ENCODE assay signal across 15 mouse cellular contexts in the genomic region with DNA sequence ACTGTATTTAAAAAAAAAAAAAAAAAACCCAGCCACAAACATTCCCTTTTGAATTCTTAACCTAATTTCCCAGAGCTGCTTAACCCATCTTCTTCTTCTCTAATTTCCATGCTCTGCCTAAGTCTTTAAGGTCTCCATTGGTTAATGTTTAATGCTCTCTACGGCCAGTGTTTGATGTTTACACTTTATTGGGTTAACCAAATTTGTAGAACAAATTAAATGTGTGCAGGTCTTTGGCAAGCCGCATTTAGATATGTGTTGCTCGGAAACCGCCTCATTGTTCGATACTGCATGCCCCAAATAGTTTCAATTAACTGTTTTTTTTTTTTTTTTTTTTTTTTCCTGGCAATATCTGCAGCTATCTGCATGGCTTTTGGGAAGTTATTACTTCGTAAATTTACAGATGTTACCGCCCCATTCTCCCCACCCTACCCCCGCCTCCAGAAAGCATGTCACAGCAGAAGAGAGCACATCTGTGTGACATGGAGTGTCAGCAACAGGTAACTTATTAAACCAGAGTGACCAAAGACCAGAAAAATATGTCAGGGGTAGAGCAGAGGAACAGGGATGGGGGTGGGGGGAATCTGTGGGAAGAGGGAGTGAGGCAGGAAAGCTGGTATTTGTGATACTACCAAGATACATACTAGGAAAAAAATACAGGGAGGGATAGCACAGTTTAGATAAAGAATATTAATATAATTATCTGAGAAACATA.
DNase-seq lines count a peak whose midpoint lies in the region; ATAC-seq and TF ChIP-seq lines count a peak whose summit lies in the region.
"Had no signal": no experiment of that assay in that cellular context is flagged by ENCODE, and none has a peak within 500 bp of the region (broad histone marks: within the 10 kb centered on the region; RNA-seq: fewer than 3 reads in every experiment).

No protein-coding gene starts in this region.

- H3K9ac ChIP-seq in lung, embryonic 15.5 days: no peak overlapping the region
- H3K9ac ChIP-seq in kidney, postnatal 0 days (ENCODE audit: low read depth, low read length): no peak overlapping the region
- no peak overlapping the region for H3K9ac ChIP-seq in liver, embryonic 16.5 days (ENCODE audit: low read depth, low read length)
- H3K9ac ChIP-seq: forebrain, postnatal 0 days had no signal

- WGBS in lung, embryonic 15.5 days: 55% methylated on average over 8 of the region's 8 CpGs
- 46% methylated on average over 8 of the region's 8 CpGs for WGBS in kidney, postnatal 0 days
- 61% methylated on average over 8 of the region's 8 CpGs for WGBS in liver, embryonic 16.5 days (ENCODE audit: insufficient replicate concordance)

- no peaks in the 10 kb centered on the region for H3K9me3 ChIP-seq in lung, embryonic 15.5 days
- no peaks in the 10 kb centered on the region for H3K9me3 ChIP-seq in kidney, postnatal 0 days (replicated peaks; ENCODE audit: low read length)
- H3K9me3 ChIP-seq in liver, embryonic 16.5 days (replicated peaks; ENCODE audit: control insufficient read depth, low read length): no peaks in the 10 kb centered on the region
- H3K9me3 ChIP-seq: heart, embryonic 10.5 days had no signal

- H3K27me3 ChIP-seq in lung, embryonic 15.5 days: no peaks in the 10 kb centered on the region
- no peaks in the 10 kb centered on the region for H3K27me3 ChIP-seq in kidney, postnatal 0 days (ENCODE audit: insufficient read depth, low read length)
- H3K27me3 ChIP-seq in liver, embryonic 16.5 days (ENCODE audit: control insufficient read depth, insufficient read depth, low read depth, low read length): no peaks in the 10 kb centered on the region

- H3K4me2 ChIP-seq in lung, embryonic 15.5 days: no peak overlapping the region
- H3K4me2 ChIP-seq in kidney, postnatal 0 days (ENCODE audit: low read length): peak overlapping the region; percentile 23; the same call in 1 of the 2 replicates
- H3K4me2 ChIP-seq in liver, embryonic 16.5 days (ENCODE audit: low read depth, low read length): no peak overlapping the region

- no peak for ATAC-seq in lung, embryonic 15.5 days (ENCODE audit: borderline replicate concordance, extremely low read depth, low FRiP score, low TSS enrichment)
- ATAC-seq in kidney, postnatal 0 days (replicated peaks; ENCODE audit: low FRiP score, low read depth): peak; percentile 44; the same call in 1 of the 2 replicates
- peak; percentile 91 for ATAC-seq in liver, embryonic 16.5 days (ENCODE audit: low read depth)
- ATAC-seq in inflammation-experienced regulatory T-cells, adult 6 months: no peak
- ATAC-seq: forebrain, postnatal 0 days; hindbrain, embryonic 16.5 days had no signal

- H3K4me1 ChIP-seq in lung, embryonic 15.5 days: peaks cover 35% of the 10 kb centered on the region
- H3K4me1 ChIP-seq in kidney, postnatal 0 days (replicated peaks; ENCODE audit: insufficient read depth, low read length): peaks cover 10% of the 10 kb centered on the region
- H3K4me1 ChIP-seq in liver, embryonic 16.5 days (ENCODE audit: control insufficient read depth, low read depth, low read length): no peaks in the 10 kb centered on the region

- TF ChIP-seq CTCF in kidney, postnatal 0 days (IDR thresholded peaks at IDR 0.05; ENCODE audit: low read depth): no peak

- no peaks in the 10 kb centered on the region for H3K36me3 ChIP-seq in lung, embryonic 15.5 days
- no peaks in the 10 kb centered on the region for H3K36me3 ChIP-seq in kidney, postnatal 0 days (ENCODE audit: insufficient read depth, low read length)
- no peaks in the 10 kb centered on the region for H3K36me3 ChIP-seq in liver, embryonic 16.5 days (ENCODE audit: control insufficient read depth, insufficient read depth)
- H3K36me3 ChIP-seq: G1E; heart, embryonic 10.5 days had no signal

- H3K27ac ChIP-seq in lung, embryonic 15.5 days: peak overlapping the region; percentile 4; the same call in 1 of the 2 replicates
- peak overlapping the region; percentile 62 for H3K27ac ChIP-seq in kidney, postnatal 0 days
- no peak overlapping the region for H3K27ac ChIP-seq in liver, embryonic 16.5 days (ENCODE audit: low read length)
- H3K27ac ChIP-seq: heart, embryonic 10.5 days had no signal

- H3K4me3 ChIP-seq in lung, embryonic 15.5 days: no peak overlapping the region
- no peak overlapping the region for H3K4me3 ChIP-seq in kidney, postnatal 0 days (replicated peaks; ENCODE audit: low read depth, low read length)
- no peak overlapping the region for H3K4me3 ChIP-seq in liver, embryonic 16.5 days (ENCODE audit: low read depth, low read length)
- H3K4me3 ChIP-seq: heart, embryonic 10.5 days had no signal

- no peak for DNase-seq in lung, postnatal 36 days
- peak; percentile 34 for DNase-seq in kidney, adult 18-20 months
- peak; percentile 23 for DNase-seq in kidney, postnatal 0 days (ENCODE audit: low spot score)
- no peak for DNase-seq in thymus, postnatal 10 days (ENCODE audit: low spot score in 2 of 2)
- DNase-seq: adrenal gland, adult 2 months; cerebellum, adult 8-10 months; forebrain, postnatal 0 days; heart, postnatal 14 days; lung, adult 18-20 months had no signal

Comparison
In these comparisons a context has a peak if more than half of its experiments do, and no peak if none do; other contexts are left out.
1. ATAC-seq: peak in kidney, postnatal 0 days (single experiment) and liver, embryonic 16.5 days (single experiment); none in lung, embryonic 15.5 days (single experiment) and inflammation-experienced regulatory T-cells, adult 6 months (single experiment).
2. DNase-seq: peak in kidney, adult 18-20 months (single experiment) and kidney, postnatal 0 days (single experiment); none in lung, postnatal 36 days (single experiment) and thymus, postnatal 10 days (0 of 2).